Mouse (Mus musculus): ENCODE measurements at regions not wholly inside any gene's neighbourhood (a gene's known extent, or its start where the extent isn't known, plus 50 kb on each side); places are given as distances from the start of the nearest gene placed in this dataset.

DNA sequence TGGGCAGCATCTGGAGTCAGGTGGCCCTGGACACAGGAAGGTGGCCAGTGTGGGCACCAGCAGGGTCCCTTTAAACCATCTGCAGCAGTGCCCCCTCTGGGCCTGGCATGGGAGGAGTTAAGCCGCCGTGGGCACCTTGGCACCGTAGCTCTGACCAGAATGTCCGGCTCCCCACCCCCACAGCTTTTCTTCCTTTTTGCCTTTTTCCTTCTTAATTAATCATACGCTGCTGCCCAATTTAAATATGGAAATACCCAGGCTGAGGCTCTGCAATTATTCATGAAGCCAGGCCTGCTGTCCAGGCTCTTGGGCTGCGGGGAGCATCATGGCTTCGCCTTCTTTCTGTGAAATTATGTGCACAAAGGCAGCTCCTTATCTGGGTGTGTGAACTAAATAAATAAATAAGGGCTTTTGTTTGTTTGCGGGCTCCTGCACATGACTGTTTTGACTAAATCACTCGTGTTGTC lies 70.6 kb upstream of the Wnt7b start:
- peaks cover 94% of the 10 kb centered on the region for H3K27me3 ChIP-seq
- H3K27ac ChIP-seq: peak overlapping the region; percentile 95
- no peaks in the 10 kb centered on the region for H3K36me3 ChIP-seq (replicated peaks)
- H3K4me1 ChIP-seq: peaks cover 42% of the 10 kb centered on the region
- H3K9ac ChIP-seq: peak overlapping the region; percentile 55
- H3K4me2 ChIP-seq: peak overlapping the region; percentile 53
- WGBS: 31% methylated on average over 9 of the region's 9 CpGs
- H3K4me3 ChIP-seq (replicated peaks): peak overlapping the region; percentile 32; the same call in 1 of the 2 replicates
- peak; percentile 50 for ATAC-seq (ENCODE audit: low FRiP score)
- no peaks in the 10 kb centered on the region for H3K9me3 ChIP-seq

GRCm38 (mm10) chr15:85653421-85654401 lies 71.4 kb upstream of the Wnt7b start:
- H3K36me3 ChIP-seq (replicated peaks): no peaks in the 10 kb centered on the region
- H3K4me1 ChIP-seq: peaks cover 42% of the 10 kb centered on the region
- peak overlapping the region; percentile 95 for H3K27ac ChIP-seq
- peak overlapping the region; percentile 32 for H3K4me3 ChIP-seq (replicated peaks)
- peak; percentile 85 for ATAC-seq (ENCODE audit: low FRiP score)
- peaks cover 94% of the 10 kb centered on the region for H3K27me3 ChIP-seq
- 38% methylated on average over 32 of the region's 32 CpGs for WGBS
- H3K9me3 ChIP-seq: no peaks in the 10 kb centered on the region
- peak overlapping the region; percentile 55 for H3K9ac ChIP-seq
- H3K4me2 ChIP-seq: peak overlapping the region; percentile 53

DNA sequence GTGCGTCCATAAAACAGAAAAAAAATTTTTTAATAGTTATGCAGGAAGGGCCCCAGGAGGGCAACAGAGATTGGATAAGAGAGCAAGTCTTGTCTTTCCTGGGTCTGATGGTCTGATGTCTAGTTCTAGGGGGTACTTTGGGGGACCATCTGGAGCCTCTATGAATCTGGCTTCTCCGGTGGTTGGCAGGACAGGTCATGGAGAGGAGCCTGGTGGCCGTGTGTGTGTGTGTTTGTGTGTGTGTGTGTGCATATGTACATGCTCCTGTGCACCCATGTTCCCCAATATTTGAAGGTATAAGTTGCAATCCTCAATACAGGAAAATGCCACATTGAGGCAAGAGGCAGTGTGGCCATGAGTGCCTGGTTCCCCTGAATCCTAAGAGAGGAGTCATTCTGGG lies 72.5 kb upstream of the Wnt7b start:
- Histone ChIP-seq H3K4me3 (replicated peaks) (no peak overlapping the region), H3K27ac (peak overlapping the region; percentile 70; the same call in 1 of the 2 replicates), H3K27me3 (peaks cover 92% of the 10 kb centered on the region), H3K9me3 (no peaks in the 10 kb centered on the region), H3K9ac (peak overlapping the region; percentile 36; the same call in 1 of the 2 replicates), H3K4me1 (peaks cover 42% of the 10 kb centered on the region), H3K36me3 (replicated peaks) (no peaks in the 10 kb centered on the region), H3K4me2 (peak overlapping the region; percentile 53; the same call in 1 of the 2 replicates)
- no peak for ATAC-seq (ENCODE audit: low FRiP score)
- 87% methylated on average over 3 of the region's 3 CpGs for WGBS

DNA sequence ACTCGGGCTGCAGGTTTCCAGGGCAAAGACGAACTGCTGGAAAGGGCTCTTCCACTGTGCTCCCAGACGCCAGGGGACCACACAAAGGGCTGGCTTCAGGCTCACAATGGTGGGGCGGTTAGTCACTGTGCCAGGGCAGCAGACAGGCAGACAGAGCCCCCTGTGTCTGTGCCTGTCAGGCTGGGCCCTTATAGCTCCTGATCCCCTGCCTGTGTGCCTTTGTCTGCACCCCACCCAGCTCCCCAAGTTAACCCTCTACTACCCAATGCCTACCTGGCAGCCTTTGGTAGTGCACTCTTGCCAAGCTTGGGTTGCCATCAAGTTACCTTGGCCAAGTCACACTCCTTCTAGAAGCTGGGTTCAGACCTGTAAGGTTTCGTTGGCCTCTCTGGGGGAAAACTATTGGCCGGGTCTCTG lies 73.5 kb upstream of the Wnt7b start:
- peak overlapping the region; percentile 50; the same call in 1 of the 2 replicates for H3K27ac ChIP-seq
- WGBS: 23% methylated on average over 6 of the region's 6 CpGs
- H3K9ac ChIP-seq: peak overlapping the region; percentile 36; the same call in 1 of the 2 replicates
- H3K4me1 ChIP-seq: peaks cover 45% of the 10 kb centered on the region
- H3K4me3 ChIP-seq (replicated peaks): no peak overlapping the region
- peaks cover 92% of the 10 kb centered on the region for H3K27me3 ChIP-seq
- no peak for ATAC-seq (ENCODE audit: low FRiP score)
- no peaks in the 10 kb centered on the region for H3K36me3 ChIP-seq (replicated peaks)
- peak overlapping the region; percentile 19; the same call in 1 of the 2 replicates for H3K4me2 ChIP-seq
- no peaks in the 10 kb centered on the region for H3K9me3 ChIP-seq

- H3K4me2 ChIP-seq: no peak overlapping the region
- H3K9me3 ChIP-seq: no peaks in the 10 kb centered on the region
Observed at GRCm38 (mm10) chr15:85656852-85657251, 74.6 kb upstream of the Wnt7b start.

GRCm38 (mm10) chr15:85657441-85657989 lies 75.2 kb upstream of the Wnt7b start:
- no peak overlapping the region for H3K27ac ChIP-seq
- H3K9ac ChIP-seq: no peak overlapping the region
- H3K4me1 ChIP-seq: peaks cover 39% of the 10 kb centered on the region
- H3K36me3 ChIP-seq (replicated peaks): no peaks in the 10 kb centered on the region
- no peak for ATAC-seq (ENCODE audit: low FRiP score)
- no peaks in the 10 kb centered on the region for H3K9me3 ChIP-seq
- H3K4me3 ChIP-seq (replicated peaks): no peak overlapping the region
- 65% methylated on average over 8 of the region's 8 CpGs for WGBS
- peaks cover 92% of the 10 kb centered on the region for H3K27me3 ChIP-seq
- H3K4me2 ChIP-seq: no peak overlapping the region

More at GRCm38 (mm10) chr15:85656852-85657251, 74.6 kb upstream of the Wnt7b start:
- H3K36me3 ChIP-seq (replicated peaks): no peaks in the 10 kb centered on the region
- peaks cover 92% of the 10 kb centered on the region for H3K27me3 ChIP-seq
- peaks cover 45% of the 10 kb centered on the region for H3K4me1 ChIP-seq
- H3K9ac ChIP-seq: no peak overlapping the region
- H3K27ac ChIP-seq: no peak overlapping the region
- 78% methylated on average over 6 of the region's 6 CpGs for WGBS
- ATAC-seq (ENCODE audit: low FRiP score): no peak
- no peak overlapping the region for H3K4me3 ChIP-seq (replicated peaks)

DNA sequence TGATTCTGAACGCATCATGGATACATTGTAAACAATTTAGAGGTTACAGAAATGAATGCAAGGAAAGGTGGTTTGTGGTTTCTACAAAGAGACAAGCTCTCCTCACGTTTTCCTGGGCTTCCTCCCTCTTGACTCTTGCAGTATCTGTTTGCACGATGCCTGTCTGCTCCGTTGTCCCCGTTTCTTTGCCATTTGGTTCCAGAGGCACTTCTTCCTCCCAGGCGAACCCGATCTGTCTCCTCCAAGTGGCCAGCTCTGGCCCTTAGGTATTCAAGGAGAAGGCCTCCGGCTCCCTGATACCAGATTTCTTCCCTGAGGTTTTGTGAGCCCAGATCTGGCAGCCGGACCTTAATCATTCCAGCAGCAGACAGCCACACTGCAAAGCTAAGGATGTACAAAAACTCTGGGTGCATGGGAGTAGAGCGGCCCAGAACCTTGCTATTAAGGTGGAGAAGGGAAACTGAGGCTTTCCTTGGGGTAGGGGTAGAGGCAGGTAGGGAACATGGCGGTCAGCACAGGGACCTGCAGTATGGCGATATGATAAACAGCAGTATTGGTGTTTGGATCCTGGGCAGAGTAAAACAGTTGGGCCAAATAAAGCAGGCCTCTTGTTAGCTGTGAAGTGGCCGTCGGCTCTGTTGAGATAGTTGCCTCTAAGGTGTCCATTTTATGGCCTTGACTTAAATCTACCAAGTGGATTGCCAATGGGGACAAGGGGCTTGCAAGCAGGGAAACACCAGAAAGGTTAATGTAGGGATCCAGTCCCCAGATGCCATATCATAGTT lies 76.0 kb upstream of the Wnt7b start:
- Histone ChIP-seq H3K27me3 (peaks cover 92% of the 10 kb centered on the region), H3K27ac (no peak overlapping the region), H3K4me3 (replicated peaks) (no peak overlapping the region), H3K4me2 (no peak overlapping the region), H3K36me3 (replicated peaks) (no peaks in the 10 kb centered on the region), H3K9me3 (no peaks in the 10 kb centered on the region), H3K4me1 (peaks cover 31% of the 10 kb centered on the region), H3K9ac (no peak overlapping the region)
- ATAC-seq (ENCODE audit: low FRiP score): no peak
- 77% methylated on average over 14 of the region's 14 CpGs for WGBS

DNA sequence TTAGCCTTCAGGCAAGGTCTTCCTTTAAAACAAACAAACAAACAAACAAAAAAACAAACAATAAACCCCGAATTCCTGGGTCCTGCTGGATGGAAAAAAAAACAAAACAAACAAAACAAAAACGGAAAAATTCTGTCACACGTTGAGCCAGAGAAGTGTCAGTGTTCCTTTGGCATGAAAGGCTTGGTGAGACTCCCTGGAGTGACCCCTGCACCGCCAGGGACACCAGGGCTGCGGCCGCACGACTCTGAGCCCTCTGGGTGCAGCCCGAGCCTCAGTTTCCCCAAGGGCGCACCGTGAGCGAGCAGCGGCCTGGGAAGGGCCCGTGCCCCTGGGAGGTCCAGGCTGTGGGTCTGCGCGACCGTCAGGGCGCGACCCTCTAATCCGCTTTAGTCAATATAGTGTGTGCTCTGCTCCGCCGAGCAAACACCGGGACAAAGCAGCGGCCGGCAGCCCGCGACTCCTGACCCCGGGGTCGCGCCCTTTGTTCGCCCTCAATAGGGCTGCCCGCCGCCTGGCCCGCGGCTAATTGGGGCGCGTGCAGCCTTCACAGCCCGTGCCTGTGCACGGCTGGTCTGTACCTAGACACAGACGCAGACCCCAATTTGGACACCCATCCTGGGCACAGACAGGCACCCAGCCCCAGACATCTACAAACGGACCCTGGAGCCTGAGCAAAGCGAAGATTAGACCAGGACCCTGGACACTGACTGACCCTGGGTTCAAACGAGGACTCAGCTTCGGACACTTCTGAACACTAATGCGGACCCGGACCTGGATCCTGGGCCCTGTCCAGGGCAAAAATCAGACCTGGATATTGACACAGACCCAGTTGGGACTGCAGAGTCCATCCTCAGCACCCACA lies 74.0 kb upstream of the Ppara start:
- WGBS: 5% methylated on average over 45 of the region's 45 CpGs
- Histone ChIP-seq H3K4me3 (replicated peaks) (no peak overlapping the region), H3K9ac (no peak overlapping the region), H3K27ac (no peak overlapping the region), H3K9me3 (no peaks in the 10 kb centered on the region), H3K4me2 (no peak overlapping the region), H3K27me3 (peaks cover 91% of the 10 kb centered on the region), H3K36me3 (replicated peaks) (no peaks in the 10 kb centered on the region), H3K4me1 (peaks cover 8% of the 10 kb centered on the region)
- ATAC-seq (ENCODE audit: low FRiP score): no peak

GRCm38 (mm10) chr15:85661393-85661690 lies 73.4 kb upstream of the Ppara start:
- Histone ChIP-seq H3K9me3 (no peaks in the 10 kb centered on the region), H3K4me2 (no peak overlapping the region), H3K27ac (no peak overlapping the region), H3K4me3 (replicated peaks) (no peak overlapping the region), H3K27me3 (peaks cover 86% of the 10 kb centered on the region), H3K36me3 (replicated peaks) (no peaks in the 10 kb centered on the region), H3K4me1 (peaks cover 5% of the 10 kb centered on the region; the same call in 1 of the 2 replicates), H3K9ac (no peak overlapping the region)
- no peak for ATAC-seq (ENCODE audit: low FRiP score)
- 48% methylated on average over 2 of the region's 2 CpGs for WGBS

DNA sequence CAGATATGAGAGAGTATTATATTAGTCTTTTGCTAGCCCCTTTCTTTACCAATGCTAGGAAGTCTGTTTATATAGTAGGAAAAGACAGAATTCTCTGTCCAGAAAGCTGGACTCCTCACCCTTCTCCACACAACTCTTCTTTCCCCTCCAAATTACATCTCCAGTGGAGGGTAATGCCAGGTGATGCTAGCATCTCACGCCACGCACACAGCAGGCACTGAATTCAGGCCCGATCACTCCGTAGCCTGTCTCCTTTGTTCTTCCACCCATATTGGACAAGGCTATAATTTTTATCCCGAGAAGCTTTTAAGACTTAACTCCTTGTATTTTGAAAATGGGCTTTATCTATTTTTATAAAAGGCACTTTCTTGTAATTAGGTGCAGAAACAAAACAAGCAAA lies 73.0 kb upstream of the Ppara start:
- Histone ChIP-seq H3K36me3 (replicated peaks) (no peaks in the 10 kb centered on the region), H3K4me2 (no peak overlapping the region), H3K9me3 (no peaks in the 10 kb centered on the region), H3K9ac (no peak overlapping the region), H3K27ac (no peak overlapping the region), H3K27me3 (peaks cover 89% of the 10 kb centered on the region), H3K4me1 (peaks cover 5% of the 10 kb centered on the region; the same call in 1 of the 2 replicates), H3K4me3 (replicated peaks) (no peak overlapping the region)
- ATAC-seq (ENCODE audit: low FRiP score): no peak
- WGBS: 86% methylated on average over 5 of the region's 5 CpGs

DNA sequence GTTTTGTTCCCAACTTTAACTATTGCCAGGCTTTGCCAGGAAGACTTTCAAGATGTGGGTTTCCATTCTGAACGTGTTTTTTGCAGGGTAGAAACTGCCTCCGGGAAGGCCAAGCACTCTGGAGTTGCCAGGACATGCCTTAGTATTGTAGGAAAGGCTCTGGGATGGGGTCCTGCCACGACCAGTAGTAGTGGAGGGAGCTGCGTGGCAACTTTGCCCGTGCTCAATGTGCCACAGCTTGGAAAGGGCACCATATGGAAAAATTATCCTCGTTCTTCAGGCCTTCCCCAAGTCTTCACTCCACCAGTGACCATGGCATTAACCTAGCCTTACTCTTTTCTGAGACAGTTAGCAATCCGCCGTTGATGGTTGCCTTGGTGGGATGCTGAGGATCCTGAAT lies 72.5 kb upstream of the Ppara start:
- H3K4me1 ChIP-seq: peaks cover 6% of the 10 kb centered on the region; the same call in 1 of the 2 replicates
- no peak overlapping the region for H3K4me2 ChIP-seq
- ATAC-seq (ENCODE audit: low FRiP score): no peak
- H3K36me3 ChIP-seq (replicated peaks): no peaks in the 10 kb centered on the region
- WGBS: 83% methylated on average over 8 of the region's 8 CpGs
- H3K4me3 ChIP-seq (replicated peaks): no peak overlapping the region
- no peaks in the 10 kb centered on the region for H3K9me3 ChIP-seq
- H3K27me3 ChIP-seq: peaks cover 85% of the 10 kb centered on the region
- no peak overlapping the region for H3K27ac ChIP-seq
- no peak overlapping the region for H3K9ac ChIP-seq
